Mouse (Mus musculus): Measurements from ENCODE around the gene Lrrc15. TPM values are rescaled to one million over a fixed set of nuclear protein-coding genes. Genes with fewer than 3 reads are reported as not detected.

Gene Lrrc15
- total RNA-seq, 2 experiments from 2014 or later = not detected

DNA sequence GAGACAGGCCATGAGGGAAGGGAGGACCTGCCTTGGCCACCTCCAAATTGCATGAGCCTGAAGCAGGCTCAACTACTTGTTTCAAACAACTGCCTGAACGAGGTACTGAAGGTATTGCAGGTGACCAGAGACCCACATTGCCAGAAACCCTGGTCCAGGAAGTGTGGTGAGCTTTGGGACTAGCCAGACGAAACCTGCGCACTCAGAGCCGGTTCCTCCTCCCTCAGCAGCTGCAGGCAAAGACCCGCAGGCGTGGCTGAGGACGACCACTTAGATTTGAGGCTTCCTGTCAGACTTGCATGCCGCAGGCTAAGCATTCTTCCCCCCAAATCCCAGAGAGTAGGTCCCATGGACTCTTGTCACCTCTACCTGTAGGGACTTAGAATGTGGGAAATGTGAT, 49.0 kb downstream of the Lrrc15 start:
- Histone ChIP-seq H3K27ac (no peak overlapping the region), H3K4me3 (no peak overlapping the region)
- TF ChIP-seq CTCF (IDR thresholded peaks at IDR 0.05) = no peak
- intact Hi-C loops (cut with DNase I) = no loop called here
- DNase-seq (ENCODE audit: extremely low spot score in 1 of 2, low spot score in 2 of 2) = no peak

DNA sequence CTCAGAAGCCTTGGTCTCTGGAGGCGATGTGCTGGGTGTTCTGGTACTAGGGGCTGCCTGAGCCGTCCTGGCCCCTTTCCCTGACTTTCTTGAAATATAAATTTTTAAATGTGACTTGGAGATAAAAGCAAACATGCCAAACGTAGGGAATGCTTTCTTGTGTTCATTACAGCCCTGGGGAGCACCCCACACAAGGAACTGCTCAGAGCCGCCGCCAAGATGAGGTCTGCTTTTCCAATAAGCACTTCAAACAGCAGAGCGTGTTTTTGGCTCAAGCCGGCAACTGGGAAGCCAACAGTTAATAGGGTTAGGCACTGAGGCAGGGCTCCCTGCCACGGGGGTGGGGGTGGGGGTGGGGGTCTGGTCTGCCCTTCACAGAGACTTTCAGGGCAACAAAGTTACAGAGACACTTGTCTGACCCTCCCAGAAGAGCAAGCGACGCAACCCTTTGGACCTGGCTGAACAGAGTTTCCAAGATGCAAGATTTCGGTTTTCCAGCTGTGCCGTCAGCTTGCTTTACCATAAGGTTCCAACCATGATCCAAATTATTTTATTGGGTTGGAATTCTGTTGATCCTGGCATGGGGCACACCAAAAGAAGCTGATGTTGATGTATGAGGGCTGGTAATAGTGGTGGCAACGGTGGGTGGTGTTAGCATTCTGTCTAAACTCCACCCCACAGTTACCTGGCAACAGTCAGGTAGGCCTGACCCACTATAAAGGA, 51.0 kb downstream of the Lrrc15 start:
- no peak for DNase-seq (ENCODE audit: extremely low spot score in 1 of 2, low spot score in 2 of 2)
- Histone ChIP-seq H3K4me3 (no peak overlapping the region), H3K27ac (no peak overlapping the region)
- intact Hi-C loops (cut with DNase I) = no loop called here
- TF ChIP-seq CTCF (IDR thresholded peaks at IDR 0.05) = no peak

DNA sequence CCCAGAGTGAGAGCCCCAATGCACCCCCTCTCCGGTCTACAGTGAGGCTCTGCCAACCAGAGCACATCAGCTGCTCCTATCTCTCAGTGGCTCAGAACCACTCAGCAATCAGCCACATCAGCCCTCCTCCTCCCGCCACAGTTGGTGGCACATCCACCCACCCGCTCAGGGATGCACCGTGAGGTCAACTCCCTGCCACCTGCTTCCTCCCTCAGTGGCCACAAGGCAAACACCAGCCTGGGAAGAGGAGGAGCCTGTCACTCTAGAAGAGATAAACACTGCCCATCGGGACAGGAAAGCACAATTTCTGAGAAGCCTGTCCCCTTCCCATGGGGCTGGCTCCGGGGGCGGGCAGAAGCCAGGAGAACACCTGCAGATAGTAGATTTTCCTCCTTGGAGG, 55.7 kb downstream of the Lrrc15 start:
- no peak for TF ChIP-seq CTCF (IDR thresholded peaks at IDR 0.05)
- intact Hi-C loops (cut with DNase I) = no loop called here
- Histone ChIP-seq H3K4me3 (no peak overlapping the region), H3K27ac (no peak overlapping the region)
- DNase-seq (ENCODE audit: extremely low spot score in 1 of 2, low spot score in 2 of 2) = no peak

DNA sequence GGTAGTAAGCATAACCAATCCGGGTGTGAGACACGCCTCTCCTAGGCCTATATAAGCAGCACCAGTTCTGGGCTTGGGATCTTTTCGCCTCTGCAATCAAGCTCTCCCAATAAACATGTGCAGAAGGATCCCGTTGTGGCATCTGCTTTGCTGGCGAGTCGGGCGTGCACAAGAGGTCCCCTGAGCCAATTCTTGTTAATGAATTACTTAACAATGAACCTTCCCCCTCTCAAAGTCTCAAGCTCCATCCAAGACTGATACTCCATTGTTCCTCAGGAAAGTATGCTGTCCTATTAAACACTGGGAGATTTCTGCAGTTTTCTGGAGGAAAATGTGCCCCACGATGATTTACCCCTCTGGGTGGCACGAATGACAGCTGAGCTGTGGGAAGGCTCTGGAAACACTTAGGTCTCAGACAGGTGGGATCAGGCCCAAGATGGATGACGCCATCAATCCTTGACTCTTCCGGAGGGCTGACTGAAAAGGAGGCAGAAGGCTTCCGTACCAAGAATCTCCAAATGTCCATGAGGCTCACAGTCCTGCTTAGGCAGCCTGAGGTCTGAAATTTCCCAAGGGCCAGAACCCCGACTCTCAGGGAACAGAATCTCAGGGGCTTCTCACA, 61.8 kb downstream of the Lrrc15 start:
- DNase-seq (ENCODE audit: extremely low spot score in 1 of 2, low spot score in 2 of 2) = no peak

More for the DNA sequence above, 61.8 kb downstream of the Lrrc15 start:
- intact Hi-C loops (cut with DNase I) = no loop called here
- no peak for TF ChIP-seq CTCF (IDR thresholded peaks at IDR 0.05)
- no peak overlapping the region for H3K27ac ChIP-seq
- H3K4me3 ChIP-seq = no peak overlapping the region

Other genes with a start within 250 kb of the Lrrc15 start
- 10 to 100 TPM; 20.2 to 21.8 TPM for gene Hes1, start 218.9 kb downstream of the Lrrc15 start, total RNA-seq (2021)
- gene Cpn2, start 15.8 kb downstream of the Lrrc15 start, total RNA-seq (2021) = not detected
- gene Gp5, start 27.5 kb upstream of the Lrrc15 start, total RNA-seq (2021) = 1 to 10 TPM in 1 of 2 experiments, under 1 TPM in 1; 0.56 to 1.1 TPM
- gene Atp13a3, start 122.7 kb upstream of the Lrrc15 start, total RNA-seq (2021) = 10 to 100 TPM; 71.3 to 73.7 TPM

All from left cerebral cortex, adult 2 months (tissue).